Mouse (Mus musculus): ENCODE data around the gene Rab3c. TPM values are rescaled to one million over a fixed set of nuclear protein-coding genes. Genes with fewer than 3 reads are reported as not detected.

The Rab3c gene
- polyA plus RNA-seq (2012; rRNA removed), result 0.50 and 0.75 TPM in 2 replicates

DNA sequence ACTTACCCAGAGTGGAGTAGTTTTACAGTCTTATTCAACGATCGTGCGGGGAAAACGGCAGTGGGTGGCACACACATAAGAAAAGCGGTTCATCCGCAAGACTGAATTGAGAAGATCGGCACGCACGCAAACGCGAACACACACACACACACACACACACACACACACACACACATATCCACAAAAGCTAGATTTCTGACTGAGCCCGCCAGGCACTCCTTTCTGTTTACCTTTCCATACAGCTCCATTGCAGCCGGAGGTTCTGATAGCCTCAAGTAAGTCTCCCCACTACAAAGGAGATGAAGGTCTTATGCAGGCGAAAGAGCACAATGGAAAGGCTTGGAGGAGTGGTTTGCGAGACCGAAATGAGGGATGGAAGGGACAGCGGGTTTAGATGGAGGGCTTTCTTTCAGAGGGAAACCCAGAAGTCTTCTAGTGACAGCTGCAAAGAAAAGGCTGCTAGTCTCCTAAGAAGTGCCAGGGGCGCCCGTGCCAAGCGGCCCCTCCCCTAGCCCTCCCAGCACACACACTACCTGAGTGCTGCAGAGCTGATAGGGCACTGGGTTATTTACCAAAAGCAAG lies at the start of gene Rab3c:
TSS of gene Rab3c (minus strand) at position 434 of the 582 bp plus-strand sequence.
- DNase-seq (ENCODE audit: low spot score), result no peak

DNA sequence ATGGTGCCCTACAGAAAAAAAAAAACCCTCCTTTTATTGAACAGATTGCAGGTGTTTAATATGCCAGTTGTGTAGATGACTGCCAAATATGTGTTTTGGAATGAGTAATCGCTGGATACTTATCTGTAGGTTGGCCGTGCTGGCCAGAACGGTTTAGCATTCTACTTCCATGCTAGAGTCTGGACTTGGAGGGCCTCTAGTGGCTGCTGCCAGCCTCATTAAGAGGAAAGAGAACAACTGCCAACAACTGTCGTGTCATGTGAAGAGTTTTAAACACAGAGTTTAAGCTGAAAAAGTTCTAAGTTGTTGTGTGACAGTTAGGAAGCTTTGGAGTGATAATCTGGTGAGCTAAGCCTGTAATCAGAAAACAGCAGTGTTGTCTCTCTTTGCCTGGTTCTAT lies 38.0 kb upstream of the Rab3c start:
- DNase-seq (ENCODE audit: low spot score), result no peak

DNA sequence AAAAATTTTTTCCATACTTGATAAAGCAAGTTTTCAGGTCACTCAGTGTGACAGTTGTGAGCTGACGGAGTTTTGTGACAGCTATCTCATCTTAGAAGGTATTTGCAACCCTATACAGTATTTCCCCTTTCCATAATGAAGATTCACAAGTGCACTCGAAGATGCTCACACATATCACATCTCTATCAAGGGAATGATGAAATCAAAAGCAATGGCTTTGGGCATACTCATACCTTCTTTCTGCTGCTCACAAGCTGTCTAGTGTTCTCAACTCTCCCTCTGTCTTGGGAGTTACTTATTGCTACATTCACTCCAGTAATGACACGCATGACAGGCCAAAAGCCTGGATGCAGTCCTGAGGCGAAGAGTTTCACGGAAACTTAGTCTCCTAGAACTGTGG lies 26.4 kb upstream of the Rab3c start:
- DNase-seq (ENCODE audit: low spot score), result no peak

DNA sequence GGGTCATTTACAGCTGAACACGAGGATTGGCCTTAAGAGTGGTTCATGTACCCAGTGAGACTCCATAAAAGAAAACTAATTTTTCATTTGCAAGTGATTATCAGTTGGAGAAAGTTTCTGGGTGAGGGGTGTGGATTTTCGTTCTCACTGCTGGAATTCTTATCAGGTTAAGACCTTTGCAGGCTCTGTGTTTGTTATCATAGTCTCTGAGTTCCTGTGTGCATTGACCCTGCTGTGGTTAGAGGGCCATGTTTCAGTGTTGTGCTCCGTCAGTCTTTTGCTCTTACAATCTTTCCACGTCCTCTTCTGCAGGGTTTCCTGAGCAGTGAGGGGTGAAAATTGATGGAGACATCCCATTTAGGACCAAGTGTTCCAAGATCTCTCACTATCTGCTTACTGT lies 16.3 kb upstream of the Rab3c start:
- DNase-seq (ENCODE audit: low spot score), result no peak

DNA sequence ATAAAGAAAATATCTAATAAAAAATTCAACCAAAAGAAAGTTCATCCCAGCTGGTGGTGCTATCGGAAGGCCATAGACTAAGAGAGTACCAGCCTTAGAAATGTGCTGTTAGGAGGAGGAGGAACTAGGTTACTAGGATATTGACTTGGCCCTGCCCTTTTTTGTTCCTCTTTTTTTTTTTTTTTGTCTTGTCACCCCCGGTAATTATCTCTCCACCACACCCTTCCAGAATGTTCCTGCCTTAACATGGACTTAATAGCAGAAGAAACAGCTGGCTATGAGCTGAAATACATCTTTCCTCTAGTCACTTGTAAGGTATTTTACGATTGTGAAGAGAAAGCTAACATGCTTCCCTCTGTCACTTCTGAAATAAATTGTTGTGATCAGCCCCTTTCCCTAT lies 7.7 kb upstream of the Rab3c start:
- DNase-seq (ENCODE audit: low spot score), result no peak

DNA sequence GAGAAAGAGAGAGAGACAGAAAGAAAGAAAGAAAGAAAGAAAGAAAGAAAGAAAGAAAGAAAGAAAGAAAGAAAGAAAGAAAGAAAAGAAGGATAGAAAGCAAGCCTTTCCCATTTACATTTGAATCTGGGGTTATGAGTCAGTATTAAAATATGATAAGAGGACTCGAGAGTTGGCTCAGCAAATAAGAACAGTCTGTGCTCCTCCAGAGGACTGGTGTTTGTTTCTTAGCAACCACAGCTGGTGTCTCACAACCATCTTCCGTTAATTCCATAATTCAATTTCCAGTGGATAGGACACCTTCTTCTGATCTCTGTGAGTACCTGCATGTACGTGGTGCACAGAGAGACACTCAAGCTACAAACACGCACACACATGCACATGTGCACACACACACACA lies 3.0 kb upstream of the Rab3c start:
- no peak for DNase-seq (ENCODE audit: low spot score)

DNA sequence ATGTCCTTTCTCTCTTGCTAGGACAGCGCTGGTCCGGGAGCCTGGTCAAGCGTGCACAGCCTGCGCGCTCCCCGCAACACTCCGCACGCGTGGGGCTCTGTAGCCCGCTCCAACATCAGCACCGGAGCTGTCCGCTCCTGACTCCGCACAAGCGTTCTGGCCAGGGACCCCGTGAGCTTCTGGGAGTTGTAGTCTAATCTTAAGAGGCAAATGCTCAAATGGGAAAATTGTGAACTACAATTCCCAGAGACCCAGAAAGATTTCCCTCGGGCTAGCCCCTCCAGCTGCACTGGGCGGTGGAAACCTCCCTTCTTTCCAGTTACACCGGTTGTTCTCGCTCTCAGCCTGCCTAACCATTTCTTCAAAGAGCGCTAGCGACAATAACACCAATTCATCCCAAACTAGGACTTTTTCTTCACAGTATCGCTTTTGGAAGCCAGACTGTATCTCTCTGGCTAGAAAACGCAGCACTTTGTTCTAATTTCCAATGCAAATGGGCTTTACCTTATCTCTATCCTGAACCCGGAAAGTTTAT lies 701 bp downstream of the Rab3c start:
- no peak for DNase-seq (ENCODE audit: low spot score)

DNA sequence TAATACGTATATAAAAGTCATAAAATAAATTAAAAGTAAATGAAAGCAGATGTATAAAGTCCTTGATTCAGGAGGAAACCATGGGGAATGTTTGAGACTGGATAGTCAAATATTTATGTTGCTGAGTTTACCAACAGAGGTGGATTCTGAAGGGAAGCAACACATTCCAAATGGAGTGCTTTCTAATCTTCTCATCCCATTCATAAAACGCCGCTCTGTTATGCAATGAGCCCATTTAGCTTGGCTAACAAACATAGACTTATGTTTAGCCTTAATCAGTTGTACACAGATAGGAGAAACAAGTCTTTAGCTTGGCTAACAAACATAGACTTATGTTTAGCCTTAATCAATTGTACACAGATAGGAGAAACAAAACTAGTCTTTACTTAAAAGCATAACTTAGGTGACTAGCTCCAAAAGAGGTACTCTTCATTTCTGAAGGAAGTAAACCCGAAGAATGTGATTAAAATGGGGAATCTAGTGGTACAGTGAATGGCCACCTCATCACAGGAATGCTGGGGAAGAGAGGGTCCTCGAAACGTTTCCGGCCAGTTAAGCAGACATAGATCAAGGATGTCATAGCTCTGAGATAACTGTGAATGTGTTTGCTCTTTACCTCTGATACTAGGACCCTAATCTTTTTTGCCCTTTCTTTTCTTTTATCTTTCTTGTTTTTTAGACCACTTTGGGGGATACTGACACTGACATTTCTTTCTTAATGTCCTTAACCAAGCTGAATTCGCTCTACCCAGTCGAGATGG lies 1.6 kb downstream of the Rab3c start:
- no peak for DNase-seq (ENCODE audit: low spot score)

DNA sequence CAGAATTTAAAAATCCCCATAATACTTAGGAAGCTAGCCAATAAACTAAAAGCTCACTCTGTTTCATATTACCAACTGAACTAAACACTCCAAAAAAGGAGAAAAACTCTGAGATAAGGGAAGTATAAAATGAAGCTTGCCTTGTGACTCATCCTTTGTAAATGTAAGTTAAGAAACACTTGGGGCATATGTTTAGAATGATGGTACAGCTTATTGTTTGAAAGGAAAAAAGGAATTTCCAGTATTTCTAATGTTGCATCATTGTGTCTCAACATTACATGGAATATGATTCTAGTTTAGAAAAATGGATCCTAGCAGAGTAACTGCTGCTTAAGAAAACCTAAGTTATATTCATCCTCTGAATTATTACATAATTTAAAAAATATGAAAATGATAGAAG lies 3.1 kb downstream of the Rab3c start:
- no peak for DNase-seq (ENCODE audit: low spot score)

DNA sequence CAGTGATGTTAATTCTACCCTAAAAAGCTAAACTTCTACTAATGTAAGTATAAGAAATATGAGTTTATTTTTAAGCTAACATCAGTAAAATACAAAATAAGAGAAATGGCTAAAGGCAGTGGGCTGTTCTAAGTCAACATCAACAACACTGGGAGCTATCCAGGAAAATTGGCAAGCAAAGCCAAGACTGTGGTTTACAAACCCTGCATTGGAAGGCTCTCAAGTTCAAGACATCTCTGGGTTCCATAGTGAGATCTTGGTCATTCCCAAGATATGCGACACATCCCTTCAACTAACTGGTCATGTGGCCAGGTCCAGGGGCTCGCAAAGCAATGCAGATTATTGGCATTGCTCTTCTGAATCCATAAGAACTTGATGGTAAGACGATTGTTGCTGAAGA lies 5.3 kb downstream of the Rab3c start:
- DNase-seq (ENCODE audit: low spot score), result no peak

DNA sequence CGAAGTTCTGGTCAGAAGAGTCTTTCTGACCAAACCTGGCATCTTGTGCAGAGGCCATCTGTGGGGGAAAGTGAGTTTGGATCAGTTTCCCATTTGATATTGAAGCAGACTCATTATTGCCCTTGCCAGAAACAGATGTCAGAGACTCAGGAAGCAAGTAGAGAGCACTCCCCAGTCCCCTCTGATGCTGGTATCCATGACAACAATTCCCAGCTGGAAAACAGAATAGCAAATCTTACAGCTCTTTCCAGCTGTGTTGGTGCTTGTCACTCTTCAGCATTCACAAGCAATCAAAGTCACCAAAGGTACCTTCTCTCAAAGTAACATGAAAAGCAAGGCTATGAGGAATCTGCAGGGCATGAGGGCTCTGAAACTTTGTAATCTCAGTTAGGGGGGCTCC lies 20.1 kb downstream of the Rab3c start:
- no peak for DNase-seq (ENCODE audit: low spot score)

DNA sequence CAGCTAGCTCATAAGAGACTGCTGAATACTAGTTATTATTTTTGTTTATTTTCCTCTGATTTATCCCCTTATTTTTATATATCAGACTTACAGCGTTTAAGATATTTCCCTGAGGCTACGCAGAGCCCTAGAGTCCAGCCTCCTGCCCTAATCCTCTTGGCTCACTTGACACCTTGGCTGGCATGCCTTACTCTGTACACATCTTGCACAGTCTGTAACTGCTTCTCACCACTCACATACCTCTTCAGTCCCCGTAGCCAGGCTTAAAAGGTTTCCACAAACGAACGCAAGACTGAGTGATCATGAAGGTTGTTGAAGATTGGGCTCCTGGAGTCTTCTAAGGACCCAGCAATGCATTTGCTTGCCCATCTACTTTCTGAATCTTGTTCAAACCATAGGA lies 29.3 kb downstream of the Rab3c start:
- no peak for DNase-seq (ENCODE audit: low spot score)

DNA sequence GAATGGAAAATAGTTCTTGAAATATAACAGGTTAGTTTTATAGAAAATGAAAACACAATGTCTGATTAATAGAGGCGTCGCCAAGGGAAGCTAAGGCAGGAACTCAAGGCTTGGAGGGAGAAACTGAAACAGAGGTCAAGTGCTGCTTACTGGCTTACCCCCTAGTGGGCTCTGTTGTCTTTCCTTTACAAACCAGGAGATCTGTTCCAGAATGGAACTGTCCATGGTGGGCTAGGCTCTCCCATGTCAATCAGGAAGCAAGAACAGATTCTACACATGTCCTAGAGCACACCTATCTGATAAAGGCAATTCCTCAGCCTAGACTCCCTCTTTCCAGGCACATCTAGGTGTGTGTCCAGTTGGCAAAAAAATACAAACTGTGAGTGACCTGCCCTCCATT lies 32.3 kb downstream of the Rab3c start:
- no peak for DNase-seq (ENCODE audit: low spot score)

DNA sequence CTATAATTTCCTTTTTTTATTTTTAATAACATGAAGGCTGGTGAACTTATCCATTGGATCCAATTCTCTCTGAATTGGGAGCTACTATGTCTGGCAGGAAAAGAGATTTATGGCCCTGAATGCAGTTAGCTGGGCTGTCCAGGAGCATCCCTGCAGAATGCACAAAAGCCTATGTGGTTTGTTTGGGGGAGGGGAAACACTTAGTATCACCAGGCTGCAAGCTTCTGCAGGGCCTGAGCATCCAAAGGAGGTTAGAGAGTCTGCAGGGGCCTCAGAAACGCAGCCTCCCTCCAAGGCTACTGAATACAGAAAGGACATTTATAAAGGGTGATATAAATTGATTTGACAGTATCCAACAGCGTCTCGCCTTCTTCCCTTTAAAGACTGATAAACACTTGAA lies 41.8 kb downstream of the Rab3c start:
- DNase-seq (ENCODE audit: low spot score), result no peak

DNA sequence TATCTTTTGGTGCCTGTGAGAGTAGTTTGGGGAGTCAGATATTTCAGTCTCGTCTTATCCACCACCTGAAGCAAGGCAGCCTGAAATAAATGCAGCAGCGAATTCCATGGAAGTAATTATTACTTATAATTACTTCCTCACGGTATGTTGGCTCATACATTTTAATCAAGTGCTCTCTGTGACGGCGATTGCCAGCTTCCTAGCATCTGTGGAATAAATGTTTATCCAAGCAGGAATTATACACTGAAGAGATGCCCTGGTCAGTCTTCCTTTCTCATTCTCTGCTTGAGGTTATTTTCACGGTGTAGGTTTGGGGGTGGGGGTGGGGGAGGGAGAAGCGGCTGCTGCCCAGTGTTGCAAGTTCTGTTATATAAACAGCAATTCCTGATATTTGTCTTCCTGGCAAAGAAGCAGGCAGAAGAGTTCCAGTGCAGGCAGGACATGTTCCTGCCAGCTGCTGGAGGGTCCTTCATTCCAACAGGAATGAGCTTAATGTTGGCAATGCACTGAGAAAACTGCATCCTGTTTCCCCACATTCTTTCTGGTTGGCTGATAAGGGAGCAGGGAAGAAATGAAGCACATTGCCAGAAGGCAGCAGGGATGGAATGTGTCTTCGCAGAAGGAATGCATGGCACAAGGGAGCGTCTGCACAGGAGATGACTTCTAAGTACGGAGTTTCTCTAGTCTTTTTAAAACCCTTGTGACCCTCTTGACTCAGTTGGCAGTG lies 43.4 kb downstream of the Rab3c start:
- DNase-seq (ENCODE audit: low spot score), result no peak

DNA sequence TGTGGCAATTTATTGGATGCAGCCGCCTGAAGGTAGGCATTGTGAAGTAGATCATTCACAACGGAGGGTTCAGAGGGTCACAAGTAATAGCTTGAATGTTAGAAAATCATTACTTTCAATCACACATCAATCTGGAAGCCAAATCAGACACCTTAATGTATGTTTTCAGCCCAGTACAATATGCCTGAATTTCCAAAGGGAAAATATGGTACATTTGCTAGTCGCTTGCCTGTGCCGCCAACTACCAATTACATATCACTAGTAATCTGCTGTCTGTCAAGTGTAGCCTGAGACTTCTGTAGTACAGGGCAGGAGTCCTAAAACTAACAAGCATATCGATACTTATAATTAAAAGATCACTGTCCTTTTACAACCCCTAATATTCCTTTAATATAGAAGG lies 47.4 kb downstream of the Rab3c start:
- DNase-seq (ENCODE audit: low spot score), result no peak

DNA sequence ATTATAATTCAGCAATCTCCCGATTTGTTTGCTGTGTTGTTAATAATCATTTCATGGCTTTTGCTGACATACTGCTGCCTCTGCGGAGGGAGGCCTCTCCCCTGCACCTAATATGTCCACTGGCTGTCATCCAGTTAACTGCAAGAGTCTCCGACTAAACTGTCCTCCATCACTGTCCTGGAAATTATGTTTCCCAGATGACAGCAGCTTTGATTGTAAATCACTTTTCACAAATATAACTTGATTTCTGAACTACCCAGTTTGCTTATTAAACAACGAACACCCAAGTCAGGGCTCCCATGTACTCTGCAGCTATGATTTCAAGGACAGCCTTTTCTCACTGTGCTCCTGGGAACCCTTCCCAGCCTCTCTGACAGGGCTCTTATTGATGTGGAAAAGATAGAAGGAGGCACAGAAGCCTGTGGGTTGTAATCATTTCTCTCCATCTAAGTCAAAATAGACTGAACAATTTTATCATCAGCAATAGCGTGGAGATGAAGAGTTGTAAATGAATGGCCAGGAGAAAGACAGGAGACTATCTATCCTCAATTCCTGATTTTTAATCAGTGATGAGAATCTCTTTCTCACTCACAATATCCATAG lies 49.6 kb downstream of the Rab3c start:
- no peak for DNase-seq (ENCODE audit: low spot score)

DNA sequence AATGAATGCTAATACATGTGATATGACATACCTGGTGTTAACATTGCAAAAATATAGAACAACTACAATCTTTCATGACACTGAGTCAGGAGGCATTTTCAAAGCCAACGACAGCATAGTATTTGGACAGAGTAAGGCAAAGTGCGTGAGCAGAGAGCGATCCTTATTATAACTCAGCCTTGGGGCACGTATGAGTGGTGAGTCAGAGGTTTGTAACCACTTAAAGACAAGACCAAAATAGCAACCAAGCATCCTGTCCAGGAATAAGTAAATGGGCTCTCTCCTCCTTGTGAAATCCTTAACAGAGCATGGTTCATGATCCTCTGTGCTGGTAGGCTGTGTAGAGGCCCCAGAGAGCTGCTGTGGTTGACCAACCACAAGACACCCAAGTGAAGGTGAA lies 50.8 kb downstream of the Rab3c start:
- no peak for DNase-seq (ENCODE audit: low spot score)

DNA sequence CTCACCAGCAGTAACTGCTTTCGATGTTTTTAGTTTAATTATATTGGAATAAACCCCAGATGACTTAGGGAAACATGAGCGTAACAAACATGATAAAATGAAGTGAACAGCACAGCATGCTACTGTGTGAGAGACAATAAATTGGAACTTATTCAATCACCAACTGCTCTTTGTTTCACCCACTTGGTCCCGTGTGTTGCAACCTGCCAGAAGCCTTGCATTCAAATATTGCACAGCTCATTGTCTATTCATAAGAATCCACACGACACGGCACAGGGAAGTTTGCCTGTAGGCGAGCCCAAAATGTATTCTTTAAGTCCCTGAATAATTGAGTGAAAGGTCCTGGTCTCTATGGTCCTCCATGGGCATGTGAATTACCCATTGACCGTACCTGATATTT lies 61.6 kb downstream of the Rab3c start:
- no peak for DNase-seq (ENCODE audit: low spot score)

DNA sequence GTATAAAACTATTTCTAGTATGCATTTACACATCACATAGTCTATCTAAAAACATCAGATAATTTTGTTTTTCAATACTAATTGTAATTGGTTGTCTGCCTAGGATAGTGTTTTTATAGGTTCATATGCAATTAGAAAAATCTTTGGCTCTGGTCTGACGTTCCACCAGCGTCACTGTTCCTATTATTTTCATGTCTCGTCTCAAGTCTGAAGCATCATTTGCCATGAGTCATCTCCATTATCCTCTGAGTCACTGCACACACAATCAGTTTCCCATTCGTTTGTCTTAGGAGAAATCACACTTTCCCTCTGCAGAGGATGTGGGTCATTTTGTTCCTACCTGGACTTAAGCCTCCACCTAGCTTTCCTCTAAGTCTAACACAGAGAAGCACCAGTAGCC lies 62.3 kb downstream of the Rab3c start:
- DNase-seq (ENCODE audit: low spot score), result no peak

DNA sequence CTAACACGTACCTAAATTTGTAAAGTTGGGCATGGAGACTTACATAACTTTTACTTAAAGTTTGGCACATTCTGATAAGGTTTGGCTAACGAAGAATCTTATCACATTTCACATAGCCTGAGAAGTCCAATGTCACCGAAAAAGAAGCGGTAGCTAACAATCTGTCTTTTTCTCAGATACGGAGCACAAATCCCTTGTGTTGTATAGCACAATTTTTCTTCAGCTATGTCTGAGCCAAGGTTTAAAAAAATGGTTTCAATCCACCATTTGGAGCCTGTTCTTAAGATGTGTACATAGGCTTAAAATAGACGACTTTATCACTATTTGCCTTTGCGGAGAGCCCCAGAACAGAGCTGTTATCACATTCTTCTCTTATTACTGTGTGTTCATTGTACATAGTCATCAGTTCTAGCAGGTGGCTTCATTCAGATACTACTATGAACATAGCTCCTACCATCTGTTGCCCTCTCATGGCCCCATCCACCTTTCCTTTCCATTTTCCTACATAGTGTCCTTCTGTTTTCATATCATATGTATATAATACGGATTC lies 69.2 kb downstream of the Rab3c start:
- no peak for DNase-seq (ENCODE audit: low spot score)

DNA sequence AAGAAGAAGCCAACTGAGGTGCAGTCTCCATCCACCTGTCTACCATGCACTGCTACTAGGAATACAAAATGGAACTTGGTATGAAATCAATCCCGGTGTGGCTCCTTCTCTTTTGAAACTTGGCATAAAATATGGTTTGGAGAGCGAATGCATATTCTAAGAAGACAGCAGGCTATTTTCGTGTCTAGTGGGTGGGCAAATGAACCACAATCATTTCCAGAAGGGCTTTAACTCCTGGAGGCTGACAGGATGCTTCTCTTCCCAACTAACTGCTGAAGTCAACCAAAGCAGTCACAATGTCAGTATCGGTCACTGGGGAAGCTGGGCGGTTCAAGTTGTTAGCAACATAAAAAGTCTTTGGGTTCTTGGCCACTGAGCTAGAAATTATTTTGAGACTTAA lies 81.9 kb downstream of the Rab3c start:
- DNase-seq (ENCODE audit: low spot score), result no peak

All from urinary bladder, adult 2 months (tissue).